Mouse (Mus musculus): ENCODE results near the gene Rbmx2. TPM values are rescaled to one million over a fixed set of nuclear protein-coding genes. Genes with fewer than 3 reads are reported as not detected.

Rbmx2 gene
- 17.0 and 17.8 TPM in 2 replicates for polyA plus RNA-seq (2016; fragmentation: Nextera tagmentation; extraction: Ambion mirVana)

- Histone ChIP-seq H3K4me3 (peak within 1 kb of the TSS; percentile 77), H3K9me3 (replicated peaks) (no peaks in the 10 kb centered on the region), H3K4me2 (peak within 1 kb of the TSS; percentile 73), H3K9ac (peak within 1 kb of the TSS; percentile 78), H3K27me3 (replicated peaks) (no peaks in the 10 kb centered on the region), H3K36me3 (peaks cover 11% of the 10 kb centered on the region; the same call in 1 of the 2 replicates), H3K27ac (ENCODE audit: poor library complexity, severe bottlenecking) (peak within 1 kb of the TSS; percentile 54; the same call in 1 of the 2 replicates), H3K4me1 (replicated peaks) (0 out of 2 replicates have a peak, but pooled peaks cover 9% of the 10 kb centered on the region)
- WGBS = 11% methylated on average over 42 of the region's 42 CpGs
- ATAC-seq (ENCODE audit: insufficient number of reproducible peaks, low FRiP score) = peak; percentile 94
These were observed at the start of gene Rbmx2 for GRCm38 (mm10) chrX:48694864-48695371. Gene Rbmx2 (plus strand): TSS chrX:48695004.

- 39% methylated on average over 6 of the region's 6 CpGs for WGBS
- Histone ChIP-seq H3K27me3 (replicated peaks) (no peaks in the 10 kb centered on the region), H3K4me1 (replicated peaks) (no peaks in the 10 kb centered on the region), H3K36me3 (0 out of 2 replicates have a peak, but pooled peaks cover under 1% of the 10 kb centered on the region), H3K27ac (ENCODE audit: poor library complexity, severe bottlenecking) (no peak overlapping the region), H3K9me3 (replicated peaks) (no peaks in the 10 kb centered on the region), H3K9ac (no peak overlapping the region), H3K4me2 (no peak overlapping the region), H3K4me3 (no peak overlapping the region)
- ATAC-seq (ENCODE audit: insufficient number of reproducible peaks, low FRiP score) = no peak
These were observed 28.0 kb upstream of the Rbmx2 start for GRCm38 (mm10) chrX:48666807-48667206.

- no peak overlapping the region for H3K9ac ChIP-seq
- H3K27ac ChIP-seq (ENCODE audit: poor library complexity, severe bottlenecking) = no peak overlapping the region
- no peak overlapping the region for H3K4me2 ChIP-seq
- no peak overlapping the region for H3K4me3 ChIP-seq
- 66% methylated on average over 3 of the region's 3 CpGs for WGBS
- 0 out of 2 replicates have a peak, but pooled peaks cover 4% of the 10 kb centered on the region for H3K4me1 ChIP-seq (replicated peaks)
- H3K9me3 ChIP-seq (replicated peaks) = no peaks in the 10 kb centered on the region
- no peaks in the 10 kb centered on the region for H3K27me3 ChIP-seq (replicated peaks)
- no peaks in the 10 kb centered on the region for H3K36me3 ChIP-seq
- no peak for ATAC-seq (ENCODE audit: insufficient number of reproducible peaks, low FRiP score)
These were observed 25.2 kb upstream of the Rbmx2 start for GRCm38 (mm10) chrX:48669588-48669987.

GRCm38 (mm10) chrX:48671714-48672113 is 23.1 kb upstream of the Rbmx2 start:
- Histone ChIP-seq H3K4me1 (replicated peaks) (0 out of 2 replicates have a peak, but pooled peaks cover 4% of the 10 kb centered on the region), H3K36me3 (no peaks in the 10 kb centered on the region), H3K4me2 (no peak overlapping the region), H3K9me3 (replicated peaks) (no peaks in the 10 kb centered on the region), H3K27me3 (replicated peaks) (no peaks in the 10 kb centered on the region), H3K27ac (ENCODE audit: poor library complexity, severe bottlenecking) (no peak overlapping the region), H3K9ac (no peak overlapping the region), H3K4me3 (no peak overlapping the region)
- no peak for ATAC-seq (ENCODE audit: insufficient number of reproducible peaks, low FRiP score)
- WGBS = 52% methylated on average over 3 of the region's 3 CpGs

GRCm38 (mm10) chrX:48674171-48674570 is 20.6 kb upstream of the Rbmx2 start, which contains the start of gene Gpr119:
Gene Gpr119 (minus strand): TSS chrX:48674478.
- Histone ChIP-seq H3K36me3 (no peaks in the 10 kb centered on the region), H3K4me3 (no peak within 1 kb of the TSS), H3K27ac (ENCODE audit: poor library complexity, severe bottlenecking) (no peak within 1 kb of the TSS), H3K9me3 (replicated peaks) (no peaks in the 10 kb centered on the region), H3K27me3 (replicated peaks) (no peaks in the 10 kb centered on the region), H3K4me2 (no peak within 1 kb of the TSS; the same call in 1 of the 2 replicates), H3K4me1 (replicated peaks) (0 out of 2 replicates have a peak, but pooled peaks cover 4% of the 10 kb centered on the region), H3K9ac (no peak within 1 kb of the TSS)
- 50% methylated on average over 4 of the region's 4 CpGs for WGBS
- no peak for ATAC-seq (ENCODE audit: insufficient number of reproducible peaks, low FRiP score)

GRCm38 (mm10) chrX:48683451-48683850 is 11.4 kb upstream of the Rbmx2 start:
- no peak for ATAC-seq (ENCODE audit: insufficient number of reproducible peaks, low FRiP score)
- Histone ChIP-seq H3K9me3 (replicated peaks) (no peaks in the 10 kb centered on the region), H3K9ac (no peak overlapping the region), H3K27ac (ENCODE audit: poor library complexity, severe bottlenecking) (no peak overlapping the region), H3K4me1 (replicated peaks) (no peaks in the 10 kb centered on the region), H3K27me3 (replicated peaks) (no peaks in the 10 kb centered on the region), H3K4me2 (no peak overlapping the region), H3K36me3 (no peaks in the 10 kb centered on the region), H3K4me3 (no peak overlapping the region)
- 14% methylated on average over 3 of the region's 3 CpGs for WGBS

- no peak overlapping the region for H3K27ac ChIP-seq (ENCODE audit: poor library complexity, severe bottlenecking)
- no peaks in the 10 kb centered on the region for H3K27me3 ChIP-seq (replicated peaks)
- no peaks in the 10 kb centered on the region for H3K36me3 ChIP-seq
- H3K4me3 ChIP-seq = no peak overlapping the region
- no peak overlapping the region for H3K4me2 ChIP-seq
- 54% methylated on average over 5 of the region's 5 CpGs for WGBS
- no peak for ATAC-seq (ENCODE audit: insufficient number of reproducible peaks, low FRiP score)
- H3K9me3 ChIP-seq (replicated peaks) = no peaks in the 10 kb centered on the region
- no peak overlapping the region for H3K9ac ChIP-seq
- H3K4me1 ChIP-seq (replicated peaks) = no peaks in the 10 kb centered on the region
These were observed 10.9 kb upstream of the Rbmx2 start for GRCm38 (mm10) chrX:48683857-48684256.

- WGBS = 14% methylated on average over 6 of the region's 6 CpGs
- peak; percentile 36; the same call in 1 of the 2 replicates for ATAC-seq (ENCODE audit: insufficient number of reproducible peaks, low FRiP score)
- Histone ChIP-seq H3K9me3 (replicated peaks) (no peaks in the 10 kb centered on the region), H3K9ac (no peak overlapping the region), H3K27ac (ENCODE audit: poor library complexity, severe bottlenecking) (no peak overlapping the region), H3K4me2 (peak overlapping the region; percentile 69), H3K4me1 (replicated peaks) (0 out of 2 replicates have a peak, but pooled peaks cover 9% of the 10 kb centered on the region), H3K4me3 (peak overlapping the region; percentile 77), H3K27me3 (replicated peaks) (no peaks in the 10 kb centered on the region), H3K36me3 (peaks cover 11% of the 10 kb centered on the region; the same call in 1 of the 2 replicates)
These were observed 344 bp upstream of the Rbmx2 start for GRCm38 (mm10) chrX:48694460-48694859.

GRCm38 (mm10) chrX:48709701-48710100 is 14.9 kb downstream of the Rbmx2 start:
- ATAC-seq (ENCODE audit: insufficient number of reproducible peaks, low FRiP score) = no peak
- peaks cover 29% of the 10 kb centered on the region for H3K36me3 ChIP-seq
- H3K9me3 ChIP-seq (replicated peaks) = no peaks in the 10 kb centered on the region
- no peaks in the 10 kb centered on the region for H3K27me3 ChIP-seq (replicated peaks)
- no peaks in the 10 kb centered on the region for H3K4me1 ChIP-seq (replicated peaks)
- WGBS = 79% methylated on average over 10 of the region's 10 CpGs
- no peak overlapping the region for H3K4me3 ChIP-seq
- H3K27ac ChIP-seq (ENCODE audit: poor library complexity, severe bottlenecking) = no peak overlapping the region
- no peak overlapping the region for H3K4me2 ChIP-seq
- H3K9ac ChIP-seq = no peak overlapping the region

- no peak for ATAC-seq (ENCODE audit: insufficient number of reproducible peaks, low FRiP score)
- no peaks in the 10 kb centered on the region for H3K4me1 ChIP-seq (replicated peaks)
- no peaks in the 10 kb centered on the region for H3K27me3 ChIP-seq (replicated peaks)
- H3K4me3 ChIP-seq = no peak overlapping the region
- no peaks in the 10 kb centered on the region for H3K9me3 ChIP-seq (replicated peaks)
- 84% methylated on average over 8 of the region's 8 CpGs for WGBS
- no peak overlapping the region for H3K27ac ChIP-seq (ENCODE audit: poor library complexity, severe bottlenecking)
- peaks cover 29% of the 10 kb centered on the region for H3K36me3 ChIP-seq
- H3K9ac ChIP-seq = no peak overlapping the region
- no peak overlapping the region for H3K4me2 ChIP-seq
These were observed 18.0 kb downstream of the Rbmx2 start for GRCm38 (mm10) chrX:48712846-48713245.

- H3K9me3 ChIP-seq (replicated peaks) = no peaks in the 10 kb centered on the region
- H3K27ac ChIP-seq (ENCODE audit: poor library complexity, severe bottlenecking) = no peak overlapping the region
- H3K4me2 ChIP-seq = no peak overlapping the region
- no peak overlapping the region for H3K4me3 ChIP-seq
- H3K36me3 ChIP-seq = no peaks in the 10 kb centered on the region
- H3K4me1 ChIP-seq (replicated peaks) = no peaks in the 10 kb centered on the region
- H3K27me3 ChIP-seq (replicated peaks) = no peaks in the 10 kb centered on the region
- no peak overlapping the region for H3K9ac ChIP-seq
- 67% methylated on average over 2 of the region's 2 CpGs for WGBS
- ATAC-seq (ENCODE audit: insufficient number of reproducible peaks, low FRiP score) = no peak
These were observed 60.0 kb downstream of the Rbmx2 start for GRCm38 (mm10) chrX:48754710-48755283.
